Mouse (Mus musculus) gastrocnemius, postnatal 10 days (tissue): ENCODE measurements at regions not wholly inside any gene's neighbourhood (a gene's known extent, or its start where the extent isn't known, plus 50 kb on each side); places are given as distances from the start of the nearest gene placed in this dataset.
"Not testable (repeated sequence)": the region's sequence is repeated elsewhere in the genome, so short reads cannot be mapped to it uniquely, and the experiment has no call there.

ENCODE experiments used
- DNase-seq: peaks from one replicate; pipeline ENCODE4 v3.0.0; 2021; ENCODE audit warnings: mixed read lengths

DNA sequence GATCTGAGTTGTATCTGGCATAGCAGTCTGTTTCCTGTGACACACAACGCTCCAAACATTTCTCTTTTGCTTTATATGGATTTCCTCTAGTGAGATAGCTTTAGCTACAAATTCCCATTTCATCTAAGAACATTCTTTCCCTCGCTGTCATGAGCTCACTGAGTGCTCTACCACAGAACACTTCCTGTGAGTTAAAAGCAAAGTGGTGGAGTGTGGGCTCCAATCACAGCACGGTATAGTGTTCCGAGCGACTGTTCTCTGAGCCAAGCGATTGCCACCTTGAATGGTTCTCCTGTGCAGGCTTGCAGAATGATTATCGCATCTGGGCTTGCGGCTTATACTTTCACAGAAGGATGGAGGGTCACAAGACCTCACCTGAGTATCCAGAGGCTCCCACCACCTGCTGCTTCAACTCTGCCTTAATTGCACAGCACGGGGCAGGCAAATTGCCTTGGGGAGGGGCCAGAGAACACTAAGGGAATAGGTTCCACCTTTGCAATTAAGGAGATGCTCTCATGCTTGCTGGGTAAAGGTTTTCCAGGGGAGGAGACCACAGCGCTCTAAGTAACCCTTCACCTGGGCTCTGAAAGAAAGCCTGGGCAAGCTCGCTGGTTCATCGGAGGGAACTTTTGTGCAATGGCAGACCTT lies 477.7 kb downstream of the Zfp704 start:
- no peak for DNase-seq

DNA sequence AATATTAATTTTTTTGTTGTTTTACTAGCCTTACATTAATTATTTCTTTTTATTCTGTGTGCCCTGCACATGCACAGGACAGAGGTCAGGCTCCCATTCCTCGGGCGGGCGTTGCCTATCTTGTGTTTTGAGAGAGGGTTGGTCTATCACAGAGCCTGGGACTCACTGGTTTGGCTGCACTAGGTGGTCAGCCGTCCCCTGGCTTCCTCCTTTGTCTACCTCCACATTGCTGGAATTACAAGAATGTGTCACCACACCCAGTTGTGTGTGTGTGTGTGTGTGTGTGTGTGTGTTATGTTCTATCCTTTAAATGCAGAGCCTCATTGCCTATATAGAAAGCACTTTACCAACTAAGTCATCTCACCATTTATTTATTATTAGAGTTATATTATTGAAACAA lies 478.5 kb downstream of the Zfp704 start:
- DNase-seq = no peak

DNA sequence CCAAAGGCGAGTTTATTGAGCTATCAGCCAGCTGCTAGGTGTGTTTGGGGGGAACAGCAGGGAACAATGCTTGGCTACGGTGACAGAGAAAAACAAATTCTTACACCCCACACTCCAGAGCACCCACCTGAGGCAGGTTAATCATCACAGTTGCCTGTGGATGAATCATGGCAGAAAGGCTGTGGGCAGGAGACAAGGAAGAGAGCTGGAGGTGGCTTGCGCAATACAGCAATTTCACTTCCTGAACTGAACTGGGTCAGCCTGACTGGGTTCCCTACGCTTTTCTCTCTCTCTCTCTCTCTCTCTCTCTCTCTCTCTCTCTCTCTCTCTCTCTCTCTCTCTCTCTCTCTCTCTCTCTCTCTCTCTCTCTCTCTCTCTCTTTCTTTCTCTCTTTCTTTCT lies 481.5 kb downstream of the Zfp704 start:
- DNase-seq = no peak

DNA sequence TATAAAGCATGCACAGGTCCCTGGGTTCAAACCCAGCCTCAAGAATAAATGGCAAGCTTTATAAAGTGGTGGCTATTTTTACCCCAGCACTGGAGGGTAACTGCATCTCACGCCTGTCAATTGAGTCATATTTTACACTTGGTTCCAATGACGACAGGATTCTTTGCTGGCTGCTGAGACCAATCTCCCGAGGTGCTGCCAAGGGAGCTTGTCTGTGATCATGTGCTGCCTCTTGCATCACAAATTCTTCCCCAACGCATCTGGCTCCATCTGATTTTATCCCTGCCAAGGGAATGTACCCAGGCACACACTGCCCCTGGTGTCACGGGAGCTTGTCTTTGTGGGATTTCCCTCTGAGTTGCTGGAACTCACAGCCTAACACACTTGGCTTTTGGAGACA lies 486.8 kb downstream of the Zfp704 start:
- DNase-seq = no peak

DNA sequence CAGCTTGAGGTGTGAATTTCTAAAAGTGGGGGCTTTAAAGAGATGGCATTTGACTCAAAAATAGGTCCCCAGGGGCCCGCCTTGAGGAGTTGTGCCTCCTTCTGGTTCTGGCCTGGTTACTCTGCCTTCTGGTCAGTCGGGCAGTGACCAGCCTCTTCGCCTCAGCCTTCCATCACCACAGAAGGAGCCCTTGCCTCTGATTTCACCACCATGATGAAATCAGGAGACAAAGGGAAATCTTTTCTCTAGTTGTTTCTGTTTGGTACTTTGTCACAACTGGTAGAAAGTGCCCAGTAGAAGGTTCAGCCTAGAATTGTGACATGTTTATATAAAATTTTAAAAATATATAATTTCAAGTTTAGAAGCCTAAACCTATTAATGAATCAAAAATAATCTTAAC lies 492.0 kb downstream of the Zfp704 start:
- DNase-seq = no peak

DNA sequence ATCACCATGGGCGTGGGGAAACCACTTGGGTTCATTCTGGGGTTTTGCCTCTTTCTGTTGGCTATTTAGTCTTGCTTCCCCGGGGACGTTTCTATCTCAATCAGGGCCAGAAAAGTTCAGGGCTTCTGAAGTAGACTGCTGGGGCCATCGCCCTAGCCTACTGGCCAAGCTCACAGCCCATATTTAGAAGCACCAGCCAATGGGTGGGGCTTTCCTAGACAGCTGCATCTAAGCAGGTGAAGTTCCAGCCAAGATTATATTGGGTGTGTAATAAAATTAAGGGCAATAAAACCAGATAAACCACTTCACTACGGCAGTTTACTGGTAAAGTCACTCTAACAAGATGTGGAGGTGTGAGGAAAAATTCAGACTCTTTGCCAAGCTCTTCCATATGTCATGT lies 496.5 kb downstream of the Zfp704 start:
- no peak for DNase-seq

DNA sequence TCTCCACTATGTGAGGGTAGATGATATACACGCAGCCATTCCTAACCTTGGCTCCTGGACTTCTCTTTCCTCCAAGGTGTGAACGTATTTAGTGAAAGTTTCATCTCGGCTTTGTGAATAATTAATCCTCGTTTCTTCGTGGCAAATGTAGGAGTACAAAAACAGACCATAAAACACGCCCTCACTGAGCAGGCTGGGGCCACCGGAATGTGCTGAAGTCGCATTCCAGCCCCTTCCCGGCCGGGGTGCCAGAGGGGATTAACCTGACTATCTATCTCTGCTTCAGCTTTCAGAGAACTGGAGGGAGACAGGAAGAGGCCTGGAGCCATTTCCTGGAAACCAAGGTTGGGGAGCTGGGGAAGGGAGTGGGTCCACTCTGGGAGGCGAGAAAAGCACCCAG lies 499.1 kb downstream of the Zfp704 start:
- DNase-seq = no peak

DNA sequence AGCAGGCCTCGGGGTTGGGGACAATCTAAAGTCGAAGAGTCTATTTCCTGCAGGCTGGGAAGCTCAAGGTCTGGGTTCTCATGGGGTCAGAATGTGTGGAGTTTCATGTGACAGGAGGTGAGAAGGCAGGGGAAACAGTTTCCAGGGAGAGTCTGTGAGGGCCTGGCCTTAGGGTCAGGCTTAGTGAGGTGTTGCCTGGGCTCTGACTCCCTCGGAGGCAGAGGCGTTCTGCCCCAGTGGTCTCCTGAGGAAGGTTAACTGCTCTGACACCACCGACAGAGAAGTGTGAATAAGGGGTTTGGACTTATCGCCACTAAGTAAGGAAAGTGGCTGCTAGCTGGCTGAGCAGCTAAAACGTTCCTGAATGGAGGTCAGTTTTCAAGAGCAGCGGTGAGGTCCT lies 499.9 kb downstream of the Zfp704 start:
- DNase-seq = no peak

DNA sequence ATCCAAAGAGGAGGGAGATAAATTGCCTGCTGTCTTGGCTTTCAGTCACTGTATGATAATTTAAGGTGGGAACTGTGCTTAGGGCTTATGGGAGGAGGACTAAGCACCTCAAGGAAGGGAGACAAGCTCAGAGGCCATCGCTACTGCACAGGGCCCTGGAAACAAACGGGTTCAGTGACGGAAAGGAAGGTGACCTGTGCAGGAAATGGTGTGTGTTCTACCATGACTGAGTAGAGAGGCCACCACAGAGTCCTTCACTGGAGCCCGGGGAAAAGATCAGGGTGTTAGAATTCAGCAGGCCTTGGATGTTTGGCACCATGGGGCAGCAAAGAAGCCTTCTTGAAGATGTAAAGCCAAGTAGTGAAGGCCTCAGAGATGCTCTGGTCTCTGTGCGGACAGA lies 500.4 kb downstream of the Zfp704 start:
- DNase-seq = no peak

DNA sequence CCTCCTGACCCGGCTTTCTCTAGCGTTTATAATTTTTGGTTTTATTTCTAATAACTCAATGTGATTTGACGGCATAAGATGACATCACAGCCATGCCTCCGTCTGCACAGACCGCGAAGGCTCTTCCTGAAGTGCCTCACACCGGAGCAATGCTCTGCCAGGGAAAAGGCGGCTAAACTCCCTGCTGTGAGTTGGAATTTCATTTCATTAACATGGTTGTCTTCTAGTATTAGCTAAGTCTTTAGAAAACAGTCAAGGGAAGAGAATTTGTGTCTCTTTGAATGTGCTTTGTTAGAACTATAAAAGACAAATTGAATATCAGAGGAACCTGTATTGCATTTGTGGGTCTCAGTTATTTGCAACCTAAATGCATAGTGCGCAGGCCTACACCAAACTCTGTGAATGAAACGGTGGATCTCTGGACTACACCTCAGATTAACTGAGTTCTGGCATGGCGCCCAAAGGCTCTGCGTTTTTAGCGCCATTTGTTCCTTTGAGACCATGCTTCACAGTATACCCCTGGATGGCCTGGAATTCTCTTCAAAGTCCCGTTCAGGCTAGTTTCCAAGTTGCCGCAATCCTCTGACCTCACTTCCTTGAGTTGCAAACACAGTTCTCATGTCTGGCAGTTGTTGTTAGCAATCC lies 502.0 kb downstream of the Zfp704 start:
- no peak for DNase-seq

DNA sequence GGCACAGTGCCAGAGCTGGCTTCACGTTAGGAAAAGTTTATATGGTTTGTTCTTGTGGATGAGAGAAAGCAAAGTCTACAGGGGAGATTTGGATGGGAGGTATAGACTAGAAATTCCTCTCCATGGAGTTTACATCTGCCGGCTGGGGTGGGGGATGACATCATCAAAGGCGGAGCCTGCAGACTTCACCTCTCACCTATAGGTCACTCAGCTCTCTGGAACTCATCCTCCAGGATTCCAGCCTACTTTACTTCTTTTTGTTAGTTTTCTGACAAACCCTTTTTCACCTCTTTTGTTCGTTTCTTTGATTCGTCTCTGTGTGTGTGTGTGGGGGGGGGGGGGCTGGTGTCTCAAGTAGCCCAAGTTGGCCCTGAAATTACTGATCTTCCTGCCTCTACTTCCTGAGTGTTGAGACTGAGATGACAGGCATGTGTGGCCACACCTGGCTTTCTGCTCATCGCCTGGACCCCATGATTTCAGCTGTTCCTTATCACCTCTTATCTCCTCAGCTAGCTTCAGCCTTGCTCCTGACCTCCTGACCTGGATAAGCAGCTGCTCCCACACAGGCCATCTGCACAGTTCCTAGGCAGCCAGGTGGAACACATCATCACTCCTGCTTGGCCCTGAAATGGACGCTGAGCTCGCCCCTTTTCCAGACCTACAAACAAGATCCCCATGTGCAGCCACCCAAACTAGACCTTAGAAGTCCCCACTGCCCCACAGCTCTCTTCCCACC lies 504.5 kb downstream of the Zfp704 start:
- no peak for DNase-seq

DNA sequence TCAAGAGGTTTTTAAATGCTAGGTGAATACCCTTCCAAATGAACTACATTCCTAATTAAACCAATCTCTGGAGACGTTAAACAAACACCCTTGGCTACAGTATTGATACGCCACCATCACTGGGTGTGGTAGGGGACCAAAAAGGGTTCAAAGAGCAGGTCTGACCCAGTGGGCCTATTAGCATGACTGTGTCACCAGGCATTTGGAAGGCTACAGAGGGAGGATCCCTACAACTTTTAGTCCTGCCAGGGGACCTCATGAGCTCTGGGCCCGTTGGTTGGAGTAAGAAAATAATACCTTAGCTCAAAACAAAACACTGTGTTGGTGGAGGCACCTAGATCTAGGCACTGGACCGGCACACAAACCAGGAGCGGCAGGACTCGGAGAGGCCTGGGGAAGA lies 506.4 kb downstream of the Zfp704 start:
- DNase-seq = no peak

DNA sequence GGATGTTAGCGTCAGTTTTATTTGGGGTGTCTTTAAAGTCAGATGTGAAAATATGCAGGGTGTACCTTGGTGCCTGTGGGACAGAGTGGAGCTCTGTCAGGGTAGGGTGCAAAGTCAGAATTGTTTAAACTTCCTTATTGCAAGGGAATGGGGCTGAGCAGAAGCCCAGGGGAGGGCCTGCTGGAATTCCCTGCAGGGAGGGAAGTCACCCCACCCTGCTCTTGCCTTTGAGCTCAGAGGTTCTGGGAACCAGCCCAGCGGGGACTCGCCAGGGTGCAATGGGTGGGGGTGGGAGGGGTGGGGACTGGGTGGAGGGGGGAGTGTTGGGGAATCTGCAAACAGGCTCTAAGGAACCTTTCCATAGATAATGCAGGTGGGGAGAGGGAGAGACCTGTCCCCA lies 508.6 kb downstream of the Zfp704 start:
- DNase-seq = no peak

DNA sequence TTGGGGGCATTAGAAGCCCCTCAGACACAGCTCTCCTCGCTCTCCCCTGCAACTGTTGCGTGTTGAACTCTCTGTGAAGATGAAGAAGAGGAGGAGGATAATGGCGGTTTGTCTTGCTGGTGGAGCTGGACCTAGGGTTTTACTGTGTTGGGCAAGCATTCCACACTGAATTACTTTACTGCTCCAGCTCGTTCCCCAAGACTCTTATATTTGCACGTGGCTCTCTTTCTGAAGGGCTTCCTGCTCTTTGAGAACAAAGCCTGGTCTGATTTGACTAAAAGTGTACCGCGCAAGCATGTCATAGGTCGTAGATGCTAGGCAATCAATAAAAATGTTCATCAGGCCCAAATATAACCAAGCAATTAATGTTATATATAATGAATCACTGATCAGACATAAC lies 509.1 kb downstream of the Zfp704 start:
- no peak for DNase-seq

DNA sequence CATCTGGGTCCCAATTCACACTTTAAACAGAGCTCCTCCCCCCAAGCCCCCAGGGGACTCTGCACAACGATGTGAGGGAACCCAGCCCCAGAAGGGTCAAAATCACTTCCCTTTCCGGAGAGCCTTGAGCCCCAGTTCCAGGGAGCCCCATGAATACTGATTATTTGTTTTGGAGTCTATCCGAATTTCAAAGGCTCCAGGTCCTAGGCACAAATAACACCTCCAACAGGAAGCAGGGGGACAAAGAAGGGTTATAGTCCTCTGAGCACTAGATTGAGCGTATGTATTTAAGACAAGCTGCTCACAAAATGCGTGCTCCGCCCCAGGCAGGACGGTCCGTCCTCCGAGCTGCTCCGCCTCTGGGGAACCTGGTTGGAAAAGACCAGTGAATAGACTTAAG lies 511.4 kb downstream of the Zfp704 start:
- DNase-seq = no peak

DNA sequence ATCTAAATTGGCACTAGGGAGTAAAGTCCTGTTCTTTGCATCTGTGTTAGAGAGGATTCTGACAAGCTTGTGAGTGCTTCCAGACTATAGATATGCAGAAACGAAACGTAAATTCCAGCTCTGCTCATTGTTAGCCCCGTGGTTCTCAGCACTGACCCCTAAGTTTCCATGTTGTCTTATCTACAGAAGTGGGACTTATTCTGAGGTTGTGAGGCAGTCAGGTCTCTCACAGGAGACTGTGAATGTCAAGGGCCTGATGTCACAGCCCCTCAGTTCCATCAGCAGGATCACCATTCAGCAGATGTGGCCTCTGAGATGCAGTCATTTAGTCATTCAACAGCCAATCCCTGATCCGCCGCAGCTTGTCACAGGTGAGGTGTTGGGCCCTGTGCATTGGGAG lies 525.8 kb downstream of the Zfp704 start:
- no peak for DNase-seq

DNA sequence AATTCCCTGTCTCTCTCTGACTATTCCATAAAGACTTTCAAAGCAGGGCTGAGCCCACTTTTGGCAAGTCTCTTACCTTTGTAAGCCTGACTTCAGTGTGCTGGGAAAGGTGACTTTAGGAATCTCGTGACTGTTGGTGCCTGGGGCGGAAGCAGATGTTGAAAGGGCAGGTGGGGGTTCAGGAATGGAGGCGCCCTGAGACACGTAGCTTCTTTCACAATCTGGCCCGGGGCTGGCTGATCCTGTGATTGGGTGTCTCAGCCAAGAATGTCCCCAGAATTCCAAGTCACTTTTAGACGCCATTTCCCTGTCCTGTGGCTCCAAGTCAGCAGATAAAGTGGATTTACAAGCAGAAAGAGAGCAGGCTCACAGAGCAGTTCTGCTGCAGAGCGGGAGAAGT lies 527.8 kb downstream of the Zfp704 start:
- no peak for DNase-seq

DNA sequence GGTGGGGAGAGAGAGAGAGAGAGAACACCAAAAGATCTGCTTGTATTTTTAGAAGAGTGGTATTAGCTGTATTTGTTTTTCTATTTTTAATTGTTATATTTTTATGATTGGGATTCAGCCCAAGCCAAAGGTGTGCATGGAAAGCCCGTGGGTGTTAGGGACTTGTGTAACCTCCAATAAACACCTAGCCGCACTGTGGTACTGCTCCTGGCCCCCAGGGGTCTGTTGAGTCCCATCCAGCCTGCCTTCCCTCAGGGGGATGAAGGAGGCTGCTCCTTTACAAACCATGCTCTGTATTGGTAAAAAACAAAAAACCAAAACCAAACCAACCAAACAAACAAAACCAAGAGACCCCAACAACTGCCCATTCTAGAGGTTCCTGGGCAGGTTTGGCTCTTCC lies 531.7 kb downstream of the Zfp704 start:
- no peak for DNase-seq

DNA sequence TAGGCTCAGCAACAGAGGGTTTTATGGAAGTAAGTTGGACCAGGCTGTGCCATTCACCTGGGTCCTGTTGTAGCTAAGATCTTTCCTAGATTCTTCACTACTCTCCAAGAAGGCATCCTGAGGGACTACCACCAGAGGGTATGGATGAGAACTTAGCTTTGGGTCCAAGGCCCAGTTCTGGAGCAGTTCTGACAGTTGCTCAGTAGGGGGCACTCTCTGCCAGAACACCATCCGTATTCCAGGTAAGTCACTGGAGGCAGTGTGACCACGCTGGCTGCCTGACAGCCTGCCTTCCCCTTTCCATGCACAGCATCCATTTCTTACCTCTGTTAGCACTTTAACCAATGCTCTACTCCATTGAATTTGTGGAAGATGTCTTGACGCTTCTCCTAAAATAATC lies 533.2 kb downstream of the Zfp704 start:
- DNase-seq = peak; percentile 36

DNA sequence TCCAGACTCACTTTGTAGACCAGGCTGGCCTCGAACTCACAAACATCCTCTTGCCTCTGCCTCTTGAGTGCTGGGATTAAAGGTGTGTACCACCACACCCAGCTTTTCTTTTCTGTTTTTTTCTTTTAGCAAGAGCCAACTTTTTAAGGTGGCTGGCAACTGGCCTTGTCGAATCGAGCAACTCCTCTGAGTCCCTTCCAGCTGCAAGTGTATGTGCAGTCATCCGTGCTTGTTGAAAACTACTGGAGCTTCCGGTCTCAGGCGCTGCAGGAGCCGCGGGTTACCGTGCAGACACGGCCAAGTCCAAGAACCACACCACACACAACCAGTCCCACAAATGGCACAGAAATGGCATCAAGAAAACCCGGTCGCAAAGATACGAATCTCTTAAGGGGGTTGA lies 537.4 kb downstream of the Zfp704 start:
- not testable (repeated sequence) for DNase-seq

DNA sequence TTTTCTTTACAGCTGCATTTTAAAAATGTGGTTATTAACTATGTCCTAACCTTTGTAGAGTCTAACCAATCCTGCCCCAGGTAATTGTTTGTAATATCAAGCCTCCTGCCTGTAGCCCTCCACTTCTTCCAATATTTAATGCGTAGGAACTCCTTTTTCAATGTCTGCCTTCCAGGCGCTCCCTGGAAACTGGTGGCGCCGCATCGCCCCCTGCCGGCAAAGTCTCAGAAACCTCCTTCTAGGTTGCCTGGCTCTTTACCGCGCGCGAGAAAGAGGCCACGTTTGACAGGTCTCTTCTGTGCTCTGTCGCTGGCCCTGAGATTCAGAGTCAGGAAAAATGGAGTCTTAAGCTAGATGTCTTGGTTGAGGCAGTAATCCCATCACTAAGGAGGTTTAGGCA lies 542.8 kb downstream of the Zfp704 start:
- peak; percentile 90 for DNase-seq

DNA sequence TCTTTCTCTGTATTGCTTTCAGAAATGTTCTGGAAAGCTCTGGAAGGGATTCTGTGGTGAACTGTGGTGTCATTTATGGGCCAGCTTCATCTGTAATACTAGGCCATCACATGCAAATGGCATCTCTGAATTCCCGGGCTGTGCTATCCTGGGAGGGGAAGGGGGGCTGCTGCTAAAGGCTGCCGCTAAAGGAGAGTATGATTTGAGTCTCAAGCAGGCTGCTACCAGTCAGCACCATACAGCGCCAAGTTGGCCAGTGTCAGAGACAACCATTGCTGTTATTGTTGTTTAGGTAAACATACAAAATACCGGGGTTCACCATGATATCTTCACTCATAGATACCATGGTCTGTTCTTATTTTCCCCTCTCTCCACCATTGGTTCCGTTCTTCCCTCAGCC lies 543.5 kb downstream of the Zfp704 start:
- no peak for DNase-seq

DNA sequence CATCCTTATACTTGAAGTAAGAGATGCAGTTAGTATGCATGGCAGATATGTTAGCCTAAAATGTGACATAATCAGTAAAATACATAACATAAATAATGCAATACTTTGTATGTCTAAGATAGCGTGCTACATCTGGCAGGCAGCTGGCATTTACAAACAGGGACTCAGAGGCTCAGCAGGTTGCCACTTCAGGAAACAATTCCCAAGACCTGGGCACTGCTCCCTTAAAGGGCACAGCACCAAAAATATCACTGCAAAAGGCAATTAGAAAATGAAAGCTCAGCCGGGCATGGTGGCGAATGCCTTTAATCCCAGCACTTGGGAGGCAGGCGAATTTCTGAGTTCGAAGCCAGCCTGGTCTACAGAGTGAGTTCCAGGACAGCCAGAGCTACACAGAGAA lies 544.0 kb downstream of the Zfp704 start:
- DNase-seq = no peak
